Mouse (Mus musculus) adrenal gland, postnatal 10 days (tissue): Measurements from ENCODE around the gene Sipa1l3. TPM values are rescaled to one million over a fixed set of nuclear protein-coding genes. Genes with fewer than 3 reads are reported as not detected.

ENCODE experiments used
- DNase-seq: peaks from one replicate; pipeline ENCODE4 v3.0.0; 2021; ENCODE audit warnings: mixed read lengths
- total RNA-seq, 2 experiments: library from RNA; stranded (reverse); gene quantifications; 2 replicates each; pipeline ENCODE4 v1.2.3; 2021

The Sipa1l3 gene
- total RNA-seq, 2 experiments from 2014 or later = 26.9 to 47.2 TPM

GRCm38 (mm10) chr7:29505337-29506318 lies 12.8 kb downstream of the Sipa1l3 start:
- DNase-seq = no peak

GRCm38 (mm10) chr7:29504683-29505290 lies 13.7 kb downstream of the Sipa1l3 start:
- DNase-seq = no peak

- DNase-seq = no peak
Observed at GRCm38 (mm10) chr7:29503616-29504015, 14.8 kb downstream of the Sipa1l3 start.

- no peak for DNase-seq
Observed at GRCm38 (mm10) chr7:29501214-29501613, 17.2 kb downstream of the Sipa1l3 start.

GRCm38 (mm10) chr7:29499071-29499470 lies 19.4 kb downstream of the Sipa1l3 start:
- no peak for DNase-seq

GRCm38 (mm10) chr7:29496953-29497590 lies 21.4 kb downstream of the Sipa1l3 start:
- DNase-seq = peak; percentile 50

- no peak for DNase-seq
Observed at GRCm38 (mm10) chr7:29496332-29496731, 22.1 kb downstream of the Sipa1l3 start.

GRCm38 (mm10) chr7:29495880-29496279 lies 22.6 kb downstream of the Sipa1l3 start:
- DNase-seq = no peak

GRCm38 (mm10) chr7:29494854-29495253 lies 23.6 kb downstream of the Sipa1l3 start:
- no peak for DNase-seq

- DNase-seq = no peak
Observed at GRCm38 (mm10) chr7:29494015-29494414, 24.4 kb downstream of the Sipa1l3 start.

GRCm38 (mm10) chr7:29492992-29493391 lies 25.4 kb downstream of the Sipa1l3 start:
- DNase-seq = no peak

GRCm38 (mm10) chr7:29491861-29492260 lies 26.6 kb downstream of the Sipa1l3 start:
- no peak for DNase-seq

- DNase-seq = no peak
Observed at GRCm38 (mm10) chr7:29491471-29491755, 27.0 kb downstream of the Sipa1l3 start.

GRCm38 (mm10) chr7:29490704-29491470 lies 27.6 kb downstream of the Sipa1l3 start:
- DNase-seq = peak; percentile 44

GRCm38 (mm10) chr7:29489851-29490250 lies 28.6 kb downstream of the Sipa1l3 start:
- DNase-seq = no peak

- DNase-seq = no peak
Observed at GRCm38 (mm10) chr7:29489364-29489763, 29.1 kb downstream of the Sipa1l3 start.

GRCm38 (mm10) chr7:29486753-29487152 lies 31.7 kb downstream of the Sipa1l3 start:
- no peak for DNase-seq

- no peak for DNase-seq
Observed at GRCm38 (mm10) chr7:29485721-29486120, 32.7 kb downstream of the Sipa1l3 start.

GRCm38 (mm10) chr7:29483556-29483955 lies 34.9 kb downstream of the Sipa1l3 start:
- DNase-seq = no peak

- no peak for DNase-seq
Observed at GRCm38 (mm10) chr7:29481345-29482155, 36.9 kb downstream of the Sipa1l3 start.

- no peak for DNase-seq
Observed at GRCm38 (mm10) chr7:29480590-29481344, 37.7 kb downstream of the Sipa1l3 start.
